Mouse (Mus musculus) lung, postnatal 25 days (tissue): ENCODE results near the gene Sap30l.
A peak's percentile ranks its signal among the peaks of the same experiment; 100 is the strongest.
"Not testable (repeated sequence)": the region's sequence is repeated elsewhere in the genome, so short reads cannot be mapped to it uniquely, and the experiment has no call there.

ENCODE experiments used
- DNase-seq: peaks from one replicate; pipeline ENCODE4 v3.0.0; 2022; ENCODE audit warnings: low spot score

The Sap30l gene

GRCm38 (mm10) chr11:57800266-57800951 is 1.0 kb upstream of the Sap30l start:
- DNase-seq, result peak; percentile 2

- DNase-seq, result peak; percentile 28
These were observed 501 bp downstream of the Sap30l start for GRCm38 (mm10) chr11:57801766-57802510.

GRCm38 (mm10) chr11:57802511-57802870 is 1.1 kb downstream of the Sap30l start:
- no peak for DNase-seq

GRCm38 (mm10) chr11:57805047-57805446 is 3.6 kb downstream of the Sap30l start:
- no peak for DNase-seq

- no peak for DNase-seq
These were observed 7.7 kb downstream of the Sap30l start for GRCm38 (mm10) chr11:57809017-57809731.

GRCm38 (mm10) chr11:57809732-57810098 is 8.3 kb downstream of the Sap30l start:
- DNase-seq, result no peak

GRCm38 (mm10) chr11:57811006-57811405 is 9.6 kb downstream of the Sap30l start:
- DNase-seq, result no peak

- DNase-seq, result no peak
These were observed 10.8 kb downstream of the Sap30l start for GRCm38 (mm10) chr11:57812212-57812611.

- DNase-seq, result no peak
These were observed 12.2 kb downstream of the Sap30l start for GRCm38 (mm10) chr11:57813641-57814040.

- no peak for DNase-seq
These were observed 16.8 kb downstream of the Sap30l start for GRCm38 (mm10) chr11:57818189-57818588.

GRCm38 (mm10) chr11:57819999-57820581 is 18.7 kb downstream of the Sap30l start:
- peak; percentile 69 for DNase-seq

GRCm38 (mm10) chr11:57823159-57823558 is 21.7 kb downstream of the Sap30l start:
- DNase-seq, result not testable (repeated sequence)

- no peak for DNase-seq
These were observed 22.3 kb downstream of the Sap30l start for GRCm38 (mm10) chr11:57823714-57824113.

GRCm38 (mm10) chr11:57825234-57825633 is 23.8 kb downstream of the Sap30l start:
- DNase-seq, result not testable (repeated sequence)

- DNase-seq, result no peak
These were observed 25.8 kb downstream of the Sap30l start for GRCm38 (mm10) chr11:57827048-57827914.

GRCm38 (mm10) chr11:57827915-57828545 is 26.6 kb downstream of the Sap30l start:
- DNase-seq, result no peak

- no peak for DNase-seq
These were observed 27.8 kb downstream of the Sap30l start for GRCm38 (mm10) chr11:57828955-57829870.

GRCm38 (mm10) chr11:57829871-57830775 is 28.7 kb downstream of the Sap30l start:
- no peak for DNase-seq

GRCm38 (mm10) chr11:57831281-57831781 is 29.9 kb downstream of the Sap30l start:
- no peak for DNase-seq
